Mouse (Mus musculus) testis, adult 2 months (tissue): ENCODE data around the gene Nras.

ENCODE experiments used
- CTCF ChIP-seq: fragments of 200-500 bp; IDR thresholded peaks from 2 replicates; pipeline ENCODE4 v1.5.1; 2012; ENCODE audit warnings: low read depth, mild to moderate bottlenecking, inconsistent platforms, low read length, moderate library complexity; ENCODE audit not compliant: control insufficient read depth, insufficient read depth, insufficient replicate concordance
- POLR2A ChIP-seq: fragments of 200-500 bp; IDR thresholded peaks from 2 replicates; pipeline ENCODE4 v1.6.1; 2012; ENCODE audit warnings: low read depth, mild to moderate bottlenecking, inconsistent platforms, low read length, moderate library complexity; ENCODE audit not compliant: control insufficient read depth

DNA sequence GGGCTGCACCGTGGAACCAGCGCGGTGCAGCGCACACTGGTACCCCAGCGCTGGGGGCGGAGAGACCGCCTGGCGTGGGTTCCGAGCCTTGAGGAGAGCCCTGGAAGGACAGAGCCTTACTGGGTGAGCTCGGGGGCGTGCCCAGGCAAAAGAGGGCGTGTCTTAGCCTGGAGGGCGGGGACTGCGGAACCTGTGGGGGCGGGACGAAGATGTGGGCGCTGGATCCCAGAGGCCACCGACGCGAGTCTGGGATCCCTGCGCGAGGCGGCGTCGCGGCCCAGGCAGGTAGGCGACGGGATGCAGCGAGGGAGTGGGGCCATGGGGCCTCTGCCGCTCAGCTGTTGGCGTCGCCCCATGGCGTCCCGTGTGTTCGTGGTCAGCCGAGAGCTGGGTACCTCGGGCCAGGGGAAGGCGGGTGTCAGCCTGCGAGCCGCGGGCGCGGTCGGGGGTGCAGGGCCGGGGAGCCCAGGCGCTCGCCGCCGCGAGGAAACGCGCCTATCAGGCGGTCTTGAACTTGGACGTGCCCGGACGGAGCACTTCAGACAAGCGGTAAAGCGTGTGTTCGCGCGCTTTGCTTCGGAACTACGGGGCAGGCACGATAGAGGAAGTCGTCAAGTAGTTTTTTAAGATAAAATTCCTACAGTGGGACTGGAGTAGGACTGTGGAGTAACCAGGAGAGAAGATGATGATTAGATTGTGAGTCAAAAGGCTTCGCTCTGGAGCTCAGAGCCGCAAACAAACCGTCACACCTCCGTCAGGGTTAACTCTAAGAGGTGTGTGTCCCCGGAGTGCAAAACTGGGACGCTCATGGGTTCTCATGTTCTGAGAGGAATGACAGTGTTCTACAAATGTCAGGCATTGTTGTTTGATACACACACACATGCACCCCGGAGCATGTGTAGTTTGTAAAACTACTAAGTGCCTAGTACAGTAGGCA lies 44.6 kb downstream of the Nras start, which contains the start of gene Dennd2c:
- TF ChIP-seq CTCF = 0 out of 2 replicates have a peak, but pooled peaks have one; percentile 4
- peak; percentile 62 for TF ChIP-seq POLR2A
